Mouse (Mus musculus): ENCODE results near the gene Bloc1s2.
"Not testable (repeated sequence)": the region's sequence is repeated elsewhere in the genome, so short reads cannot be mapped to it uniquely, and the experiment has no call there.

Gene Bloc1s2

DNA sequence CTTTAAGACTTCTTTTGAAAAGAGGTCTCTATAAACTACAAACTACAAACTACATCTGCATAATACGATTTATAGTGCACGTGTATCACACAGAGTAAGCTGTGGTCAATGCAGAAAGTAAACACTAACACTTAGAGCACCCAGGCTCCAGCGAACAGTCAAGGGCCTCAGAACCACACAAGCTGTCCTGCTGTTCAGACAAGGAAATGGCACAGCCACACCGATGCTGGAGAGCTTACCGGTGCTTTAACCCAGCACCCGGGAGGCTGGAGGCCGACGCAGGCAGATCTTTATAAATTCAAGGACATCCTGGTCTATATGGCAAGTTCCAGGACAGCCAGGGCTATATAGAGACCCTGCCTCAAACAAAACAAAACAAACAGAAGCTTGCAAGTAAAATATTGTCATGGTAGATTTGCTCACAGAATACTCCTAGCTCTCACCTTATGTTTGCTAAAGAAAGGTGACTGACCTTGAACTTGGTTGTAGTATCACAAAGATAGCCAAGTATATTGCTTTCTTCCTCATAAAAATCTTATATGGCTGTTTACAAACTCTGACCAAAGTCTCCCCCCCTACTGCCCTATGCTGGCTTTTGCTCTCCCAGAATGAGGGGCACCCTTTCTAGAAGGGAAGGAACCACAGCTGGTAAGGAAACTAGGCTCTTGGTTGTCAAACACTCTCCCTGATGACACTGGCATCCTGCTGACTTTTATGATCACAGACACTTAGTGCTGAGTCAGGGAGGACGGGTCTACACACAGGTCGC lies 18.3 kb downstream of the Bloc1s2 start:
- ATAC-seq (ENCODE audit: low TSS enrichment) = no peak

DNA sequence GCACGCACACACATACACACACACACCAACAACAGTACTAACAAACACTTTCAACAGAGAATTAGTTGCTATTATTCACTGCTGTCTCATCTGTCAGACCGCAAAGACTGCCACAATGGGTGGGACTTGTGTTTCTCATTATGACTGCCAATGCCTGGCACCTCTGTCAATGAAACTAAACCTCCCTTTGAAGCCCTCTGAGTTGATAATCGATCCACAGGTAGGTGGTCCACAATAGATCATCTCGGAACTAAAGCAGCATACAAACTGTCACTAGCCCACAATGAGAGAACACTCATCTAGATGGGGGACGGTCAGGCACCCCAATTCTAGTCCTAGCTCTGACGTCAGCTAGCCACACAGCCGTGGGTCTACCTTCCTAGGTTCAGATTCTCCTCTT lies 25.1 kb downstream of the Bloc1s2 start:
- ATAC-seq (ENCODE audit: low TSS enrichment) = no peak

DNA sequence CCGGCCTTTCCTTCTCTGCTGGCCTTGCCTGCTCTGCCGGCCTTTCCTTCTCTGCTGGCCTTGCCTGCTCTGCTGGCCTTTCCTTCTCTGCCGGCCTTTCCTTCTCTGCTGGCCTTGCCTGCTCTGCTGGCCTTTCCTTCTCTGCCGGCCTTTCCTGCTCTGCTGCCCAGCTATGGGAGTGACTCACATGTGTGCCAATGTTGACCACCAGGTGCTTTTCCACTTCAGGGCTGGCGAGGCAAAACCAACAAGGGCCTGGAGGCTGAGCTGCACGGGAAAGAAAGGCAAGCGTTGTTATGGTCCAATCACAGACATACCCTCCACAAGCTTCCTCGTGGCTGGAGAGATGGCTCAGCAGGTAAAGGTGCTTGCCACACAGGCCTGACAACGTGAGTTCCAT lies 25.6 kb downstream of the Bloc1s2 start:
- not testable (repeated sequence) for ATAC-seq (ENCODE audit: low TSS enrichment)

DNA sequence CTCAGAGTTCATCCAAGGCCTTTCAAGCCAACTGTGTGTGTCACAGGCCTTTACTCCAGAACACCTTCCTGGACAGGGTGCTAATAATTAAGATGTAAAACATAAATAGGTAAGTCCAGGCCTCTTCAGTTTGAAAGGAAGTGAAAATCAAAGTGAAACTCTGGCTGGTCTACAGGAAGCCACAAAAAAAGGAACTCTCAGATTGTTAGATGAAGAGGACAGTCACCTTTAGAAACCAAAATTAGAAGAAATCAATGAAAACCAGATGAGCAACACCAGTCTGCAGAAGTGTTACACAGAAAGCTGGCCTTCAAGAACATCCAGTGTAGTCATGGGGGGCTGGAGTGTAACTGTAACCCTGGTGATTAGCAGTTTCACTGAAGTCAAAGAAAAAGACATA lies 28.5 kb downstream of the Bloc1s2 start:
- no peak for ATAC-seq (ENCODE audit: low TSS enrichment)

DNA sequence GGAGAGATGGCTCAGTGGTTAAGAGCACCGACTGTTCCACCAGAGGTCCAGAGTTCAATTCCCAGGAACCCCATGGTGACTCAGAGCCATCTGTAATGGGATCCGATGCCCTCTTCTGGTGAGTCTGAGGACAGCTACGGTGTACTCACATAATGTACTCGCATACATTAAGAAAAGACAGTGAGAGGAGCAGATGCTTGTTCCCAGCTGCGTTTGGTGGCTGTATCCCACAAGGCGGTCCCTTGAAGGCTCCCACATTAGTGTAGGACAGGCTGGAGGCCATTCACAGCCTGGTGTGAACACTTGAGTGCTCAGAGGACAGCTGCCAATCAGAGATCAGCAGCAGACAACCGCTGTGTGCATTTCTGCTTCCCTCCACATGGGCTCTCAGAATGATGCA lies 34.5 kb downstream of the Bloc1s2 start:
- ATAC-seq (ENCODE audit: low TSS enrichment) = peak; percentile 29; the same call in 1 of the 2 replicates

DNA sequence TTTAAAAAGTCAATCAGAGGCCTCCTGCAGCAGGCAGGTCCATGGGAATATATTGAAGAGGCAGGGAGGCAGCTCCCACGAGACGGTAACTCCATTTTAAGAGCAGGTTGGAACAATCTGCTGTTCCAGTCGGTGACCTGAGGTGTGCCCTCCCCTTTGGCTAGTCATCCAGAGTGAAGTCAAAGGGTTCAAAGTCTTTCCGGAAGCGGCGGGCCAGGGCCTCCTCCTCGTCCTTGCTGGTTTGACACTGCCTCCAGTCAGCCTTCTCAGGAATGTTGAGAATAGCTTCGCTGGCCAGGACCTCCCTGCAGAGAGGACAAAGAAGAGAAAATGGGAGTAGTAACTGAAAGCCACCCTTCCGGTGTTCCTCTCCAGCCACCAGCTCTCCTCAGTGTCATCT lies 35.9 kb downstream of the Bloc1s2 start:
- no peak for ATAC-seq (ENCODE audit: low TSS enrichment)

DNA sequence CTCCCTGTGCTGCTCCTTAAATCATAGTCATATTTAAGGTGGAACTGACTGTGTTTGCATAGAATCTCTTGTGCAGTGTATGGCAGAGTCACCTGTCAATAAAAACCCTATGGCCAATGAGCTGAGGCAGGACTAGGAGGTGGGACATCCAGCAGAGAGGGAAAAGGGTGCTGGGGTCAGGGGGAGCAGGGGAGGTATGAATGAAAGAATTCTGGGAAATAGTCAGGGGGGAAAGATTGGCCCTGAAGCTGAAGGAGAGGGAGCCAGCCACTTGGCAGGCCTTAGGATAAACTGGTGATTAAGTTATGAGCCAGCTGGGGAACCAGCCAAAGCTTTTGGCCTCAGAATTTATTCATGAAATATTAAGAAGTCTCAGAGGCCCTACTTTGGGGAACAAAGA lies 37.2 kb downstream of the Bloc1s2 start:
- ATAC-seq (ENCODE audit: low TSS enrichment) = no peak

DNA sequence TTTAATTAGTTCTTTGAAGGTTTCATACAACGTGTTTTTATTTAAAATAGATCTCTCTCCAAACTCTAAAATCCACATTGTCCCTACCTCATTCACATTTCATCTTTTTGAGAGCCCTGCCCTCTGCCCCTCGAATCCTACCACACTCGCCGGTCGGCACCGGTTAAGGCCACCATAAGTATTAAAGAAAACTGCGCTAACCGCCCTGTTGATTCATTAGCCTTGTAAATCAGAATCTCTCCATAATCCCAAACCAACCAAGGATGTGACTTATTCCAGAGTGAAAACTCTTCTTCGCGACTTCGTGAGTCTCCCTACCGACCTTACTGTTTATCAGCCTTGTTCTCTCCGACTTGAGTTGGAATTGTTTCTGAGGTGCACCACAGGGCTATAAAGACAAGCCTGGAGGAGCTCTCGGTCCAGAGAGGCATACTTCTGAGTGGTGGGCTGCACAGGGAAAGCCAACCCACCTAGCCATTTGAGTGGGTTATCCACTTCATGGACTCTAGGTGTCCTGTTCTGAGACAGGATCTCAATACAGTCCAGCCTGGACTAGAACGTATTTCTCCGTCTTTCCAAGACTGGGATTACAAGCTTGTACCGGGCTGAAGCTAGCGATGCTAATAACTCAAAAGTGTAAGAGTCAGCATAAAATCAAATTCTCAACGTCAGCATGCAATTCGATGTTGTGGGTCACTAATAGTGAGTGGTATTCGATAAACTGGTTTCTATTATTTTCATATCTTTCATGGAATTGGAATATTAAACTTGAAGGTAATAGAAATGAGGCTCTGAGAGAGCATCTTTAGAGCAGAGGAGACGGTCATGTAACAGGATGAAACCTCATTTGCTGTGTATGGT lies 38.4 kb downstream of the Bloc1s2 start:
- no peak for ATAC-seq (ENCODE audit: low TSS enrichment)

DNA sequence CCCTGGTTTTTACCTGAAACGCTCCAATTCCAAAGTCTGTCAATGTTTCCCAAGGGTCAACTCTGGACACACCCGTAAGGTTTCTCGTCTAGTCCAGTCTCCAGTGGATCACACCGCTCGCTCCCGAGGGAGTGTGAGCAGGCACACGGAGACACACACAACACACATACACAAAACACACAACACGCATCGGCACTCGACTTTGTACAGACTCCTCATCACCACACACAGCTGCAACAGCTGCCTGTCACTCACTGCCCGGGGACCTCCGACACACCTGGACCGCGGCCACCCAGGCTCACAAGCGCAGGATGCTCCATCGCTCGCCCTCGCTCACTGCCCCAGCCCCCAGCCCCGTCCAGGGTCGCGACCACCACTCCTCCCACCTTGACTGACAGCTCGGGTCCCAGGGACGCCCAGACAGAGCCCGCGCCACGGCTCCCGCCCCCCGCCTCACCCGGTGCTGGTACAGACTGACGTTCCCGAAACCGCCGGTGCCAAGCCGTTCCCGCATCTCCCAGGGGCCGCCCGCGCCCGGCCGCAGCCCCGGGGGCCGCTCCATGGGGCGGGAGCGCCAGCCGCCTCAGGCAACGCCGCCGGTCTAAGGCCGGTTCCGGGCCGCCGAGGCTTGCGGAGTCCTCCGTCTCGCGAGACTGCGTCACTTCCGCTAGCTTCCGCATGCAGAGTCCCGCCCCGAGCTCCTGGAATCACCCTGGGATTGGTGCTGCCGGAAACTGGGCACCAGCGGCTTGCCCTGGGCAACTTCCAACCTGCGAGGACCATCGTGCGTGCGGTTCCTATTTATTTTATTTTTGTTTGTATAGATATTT lies 39.2 kb downstream of the Bloc1s2 start, which contains the start of gene Chuk:
Gene Chuk, minus strand, starts transcription at position 650 of the 830 bp plus-strand sequence.
- ATAC-seq (ENCODE audit: low TSS enrichment) = peak; percentile 99

DNA sequence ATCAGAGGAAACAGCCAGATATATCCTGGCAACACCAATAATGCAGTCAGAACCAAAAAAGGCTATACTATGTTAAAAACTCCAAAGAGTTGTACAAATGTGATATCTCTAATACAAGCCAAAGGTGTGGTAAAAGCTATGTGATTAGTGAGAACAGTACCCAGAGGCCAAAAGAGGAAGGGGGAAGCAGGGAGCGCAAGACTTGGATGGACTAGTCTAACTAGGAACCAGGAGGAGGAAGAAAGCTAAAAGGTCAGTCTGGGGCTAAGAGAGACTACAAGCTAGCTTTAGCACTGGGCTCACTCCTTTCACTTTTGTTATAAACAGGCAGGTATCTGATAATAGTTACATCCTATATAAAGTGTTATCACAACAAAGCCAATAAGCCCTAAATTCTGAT lies 41.9 kb downstream of the Bloc1s2 start:
- ATAC-seq (ENCODE audit: low TSS enrichment) = no peak

DNA sequence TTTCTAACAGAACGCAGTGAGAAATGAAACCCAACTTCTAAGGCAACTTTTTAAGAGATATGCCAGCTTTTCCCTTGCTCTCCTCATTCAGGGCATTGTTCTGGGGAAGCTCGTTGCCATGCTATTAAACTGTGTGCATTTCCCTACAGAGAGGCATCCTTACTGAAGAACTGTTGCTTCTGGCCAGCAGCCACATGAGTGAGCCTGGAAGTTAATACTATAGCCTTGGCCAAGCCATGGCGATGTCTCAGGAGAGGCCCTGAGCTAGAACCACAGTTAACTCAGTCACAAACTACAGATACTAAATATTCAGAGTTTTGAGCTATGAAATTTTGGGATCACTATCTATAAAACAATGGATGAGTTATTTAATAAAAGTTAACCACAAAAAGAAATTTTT lies 43.2 kb downstream of the Bloc1s2 start:
- ATAC-seq (ENCODE audit: low TSS enrichment) = no peak

DNA sequence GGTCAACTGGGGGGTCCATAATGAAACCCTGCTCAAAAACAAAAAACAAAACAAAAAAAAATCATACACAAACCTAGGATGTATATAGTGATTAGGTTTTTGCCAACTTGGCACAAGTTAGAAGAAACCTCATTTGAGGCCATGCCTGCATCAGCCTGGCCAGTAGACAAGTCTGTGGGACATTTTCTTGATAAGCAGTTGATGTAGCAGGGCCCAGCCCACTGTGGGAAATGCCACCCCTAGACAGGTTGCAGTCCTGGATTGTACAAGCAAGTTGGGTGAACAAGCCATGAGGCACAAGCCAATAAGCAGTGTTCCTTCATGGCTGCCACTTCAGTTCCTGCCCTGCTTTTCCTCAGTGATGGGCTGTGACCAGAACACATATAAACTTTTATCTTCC lies 45.4 kb downstream of the Bloc1s2 start:
- ATAC-seq (ENCODE audit: low TSS enrichment) = no peak
